Mouse (Mus musculus) heart, embryonic 14.5 days (tissue): Measurements from ENCODE around the gene Mical3. TPM values are rescaled to one million over a fixed set of nuclear protein-coding genes. Genes with fewer than 3 reads are reported as not detected.

Experiments used
- ATAC-seq: fragments of 200-750 bp; cut with Nextera tagmentation; 2 replicates; pipeline ENCODE4 v1.8.0; 2017; ENCODE audit warnings: low read depth, moderate TSS enrichment; ENCODE audit not compliant: insufficient number of reproducible peaks, insufficient read depth, low FRiP score
- H3K27ac ChIP-seq, 2 experiments: fragments of 200-500 bp in 1 of 2; fragments of 300-500 bp in 1 of 2; sonication (generic) in 1 of 2; replicated peaks in 1 of 2; 2 replicates each; pipeline ENCODE4 v1.5.1; 2012 to 2014; ENCODE audit warnings: low read depth in 2 of 2, low read length in 2 of 2, control low read depth in 1 of 2, mild to moderate bottlenecking in 1 of 2, mixed read lengths in 1 of 2; ENCODE audit not compliant: control insufficient read depth in 1 of 2, insufficient read depth in 1 of 2
- H3K27me3 ChIP-seq: fragments of 300-500 bp; sonication (generic); 2 replicates; pipeline ENCODE4 v1.6.1; 2014; ENCODE audit warnings: mild to moderate bottlenecking, low read length, control low read depth; ENCODE audit not compliant: control insufficient read depth, insufficient read depth
- H3K36me3 ChIP-seq: fragments of 300-500 bp; sonication (generic); 2 replicates; pipeline ENCODE4 v1.6.1; 2014; ENCODE audit warnings: mild to moderate bottlenecking, control low read depth, low read length, mixed read lengths; ENCODE audit not compliant: control insufficient read depth, insufficient read depth
- H3K4me1 ChIP-seq, 2 experiments: fragments of 200-500 bp in 1 of 2; fragments of 300-500 bp in 1 of 2; sonication (generic) in 1 of 2; 2 replicates each; pipeline ENCODE4 v1.6.1; 2012 to 2014; ENCODE audit warnings: low read length in 2 of 2, control low read depth in 1 of 2, mixed read lengths in 1 of 2; ENCODE audit not compliant: control insufficient read depth in 2 of 2, insufficient read depth in 2 of 2
- H3K4me2 ChIP-seq: fragments of 300-500 bp; sonication (generic); 2 replicates; pipeline ENCODE4 v1.6.1; 2014; ENCODE audit warnings: mild to moderate bottlenecking, low read length
- H3K4me3 ChIP-seq, 2 experiments: fragments of 200-500 bp in 1 of 2; fragments of 300-500 bp in 1 of 2; sonication (generic) in 1 of 2; 2 replicates each; pipeline ENCODE4 v1.5.1; 2012 to 2014; ENCODE audit warnings: low read length in 2 of 2, mild to moderate bottlenecking in 2 of 2, control low read depth in 1 of 2, low read depth in 1 of 2, moderate library complexity in 1 of 2; ENCODE audit not compliant: control insufficient read depth in 1 of 2, insufficient read depth in 1 of 2
- H3K9ac ChIP-seq: fragments of 300-500 bp; sonication (generic); 2 replicates; pipeline ENCODE4 v1.6.1; 2014; ENCODE audit warnings: mild to moderate bottlenecking, low read length
- H3K9me3 ChIP-seq: fragments of 300-500 bp; sonication (generic); 2 replicates; pipeline ENCODE4 v1.6.1; 2016; ENCODE audit warnings: low read length, control low read depth; ENCODE audit not compliant: control insufficient read depth
- WGBS: fragments of 180-500 bp; shearing (Covaris S2); extraction: QIAGEN DNeasy Blood & Tissue Kit; methylation state at CpG from one replicate; pipeline ENCODE4 v1.1.7; 2014; 5-methylcytosine and 5-hydroxymethylcytosine counted together
- polyA plus RNA-seq: library from polyadenylated mRNA; unstranded; fragments of >200 nt; fragmentation: Nextera tagmentation; extraction: Ambion mirVana; gene quantifications from 2 replicates; pipeline ENCODE4 v1.2.1, GENCODE M21; 2014

Mical3 gene
- polyA plus RNA-seq, 1 experiment from 2014 or later: 46.2 TPM

- no peak overlapping the region for H3K27ac ChIP-seq
- 89% methylated on average over 5 of the region's 5 CpGs for WGBS
- no peaks in the 10 kb centered on the region for H3K27me3 ChIP-seq
- no peak overlapping the region for H3K4me2 ChIP-seq
- H3K9ac ChIP-seq: no peak overlapping the region
- H3K9me3 ChIP-seq: no peaks in the 10 kb centered on the region
- peaks cover 89% of the 10 kb centered on the region for H3K36me3 ChIP-seq
- peaks cover 2 to 9% of the 10 kb centered on the region in 2 experiments; a peak in 3 of 4 replicates for H3K4me1 ChIP-seq
- no peak overlapping the region for H3K4me3 ChIP-seq
- no peak for ATAC-seq
These were observed 114.7 kb downstream of the Mical3 start for GRCm38 (mm10) chr6:121016097-121016496.

- peaks cover 88% of the 10 kb centered on the region for H3K36me3 ChIP-seq
- no peak overlapping the region for H3K4me2 ChIP-seq
- WGBS: 61% methylated on average over 11 of the region's 11 CpGs
- H3K4me1 ChIP-seq: peaks cover 2 to 9% of the 10 kb centered on the region in 2 experiments; a peak in 3 of 4 replicates
- no peaks in the 10 kb centered on the region for H3K27me3 ChIP-seq
- H3K9me3 ChIP-seq: no peaks in the 10 kb centered on the region
- no peak overlapping the region for H3K4me3 ChIP-seq
- no peak for ATAC-seq
- H3K27ac ChIP-seq: no peak overlapping the region
- H3K9ac ChIP-seq: 0 out of 2 replicates have a peak overlapping the region, but pooled peaks have one; percentile 22
These were observed 116.5 kb downstream of the Mical3 start for GRCm38 (mm10) chr6:121014339-121014738.

GRCm38 (mm10) chr6:121013750-121014149 lies 117.0 kb downstream of the Mical3 start:
- Histone ChIP-seq H3K4me2 (no peak overlapping the region), H3K36me3 (peaks cover 89% of the 10 kb centered on the region), H3K27me3 (no peaks in the 10 kb centered on the region), H3K4me1 (peaks cover 2 to 9% of the 10 kb centered on the region in 2 experiments; a peak in 3 of 4 replicates), H3K9ac (no peak overlapping the region), H3K9me3 (no peaks in the 10 kb centered on the region), H3K4me3 (no peak overlapping the region), H3K27ac (no peak overlapping the region)
- 0 out of 2 replicates have a peak, but pooled peaks have one; percentile 28 for ATAC-seq
- 43% methylated on average over 9 of the region's 9 CpGs for WGBS

- peaks cover 2 to 6% of the 10 kb centered on the region in 2 experiments; a peak in 3 of 4 replicates for H3K4me1 ChIP-seq
- no peak for ATAC-seq
- H3K9me3 ChIP-seq: no peaks in the 10 kb centered on the region
- no peak overlapping the region for H3K27ac ChIP-seq
- no peak overlapping the region for H3K4me2 ChIP-seq
- no peaks in the 10 kb centered on the region for H3K27me3 ChIP-seq
- WGBS: 86% methylated on average over 11 of the region's 11 CpGs
- H3K4me3 ChIP-seq: no peak overlapping the region
- no peak overlapping the region for H3K9ac ChIP-seq
- peaks cover 88% of the 10 kb centered on the region for H3K36me3 ChIP-seq
These were observed 119.1 kb downstream of the Mical3 start for GRCm38 (mm10) chr6:121011709-121012108.

GRCm38 (mm10) chr6:121009651-121010050 lies 121.1 kb downstream of the Mical3 start:
- Histone ChIP-seq H3K27ac (no peak overlapping the region), H3K4me2 (no peak overlapping the region), H3K4me3 (no peak overlapping the region), H3K9me3 (no peaks in the 10 kb centered on the region), H3K4me1 (peaks cover 2 to 5% of the 10 kb centered on the region in 2 experiments; a peak in 3 of 4 replicates), H3K9ac (no peak overlapping the region), H3K27me3 (no peaks in the 10 kb centered on the region), H3K36me3 (peaks cover 89% of the 10 kb centered on the region)
- no peak for ATAC-seq
- WGBS: 92% methylated on average over 8 of the region's 8 CpGs

GRCm38 (mm10) chr6:121004959-121005358 lies 125.8 kb downstream of the Mical3 start:
- Histone ChIP-seq H3K9ac (no peak overlapping the region), H3K4me3 (no peak overlapping the region), H3K27me3 (no peaks in the 10 kb centered on the region), H3K9me3 (no peaks in the 10 kb centered on the region), H3K27ac (no peak overlapping the region), H3K4me2 (no peak overlapping the region), H3K36me3 (peaks cover 97% of the 10 kb centered on the region), H3K4me1 (peaks cover 1 to 8% of the 10 kb centered on the region in 2 experiments)
- WGBS: 64% methylated on average over 4 of the region's 4 CpGs
- ATAC-seq: no peak

GRCm38 (mm10) chr6:121002952-121003351 lies 127.8 kb downstream of the Mical3 start:
- Histone ChIP-seq H3K27ac (no peak overlapping the region), H3K36me3 (peaks cover 90% of the 10 kb centered on the region), H3K4me2 (no peak overlapping the region), H3K4me3 (no peak overlapping the region), H3K27me3 (no peaks in the 10 kb centered on the region), H3K9me3 (no peaks in the 10 kb centered on the region), H3K9ac (no peak overlapping the region), H3K4me1 (peaks cover 3 to 13% of the 10 kb centered on the region in 2 experiments)
- WGBS: 78% methylated on average over 3 of the region's 3 CpGs
- no peak for ATAC-seq
